Mouse (Mus musculus): ENCODE data around the gene Plac8. TPM values are rescaled to one million over a fixed set of nuclear protein-coding genes. Genes with fewer than 3 reads are reported as not detected.

Plac8 gene
- total RNA-seq (2015; ENCODE audit: low replicate concordance) (276 and 360 TPM in 2 replicates), total RNA-seq (2017; ENCODE audit: low replicate concordance) (160 and 183 TPM in 2 replicates)

GRCm38 (mm10) chr5:100572069-100572468 lies at the start of gene Plac8:
Gene Plac8 (minus strand): TSS chr5:100572245.
- ATAC-seq (replicated peaks; ENCODE audit: low FRiP score, poor library complexity, severe bottlenecking) = no peak

- ATAC-seq (replicated peaks; ENCODE audit: low FRiP score, poor library complexity, severe bottlenecking) = no peak
Measured at GRCm38 (mm10) chr5:100620952-100621351, 48.9 kb upstream of the Plac8 start.

GRCm38 (mm10) chr5:100619586-100620275 lies 47.7 kb upstream of the Plac8 start:
- no peak for ATAC-seq (replicated peaks; ENCODE audit: low FRiP score, poor library complexity, severe bottlenecking)

GRCm38 (mm10) chr5:100613896-100614768 lies 42.1 kb upstream of the Plac8 start:
- ATAC-seq (replicated peaks; ENCODE audit: low FRiP score, poor library complexity, severe bottlenecking) = peak; percentile 10; the same call in 1 of the 2 replicates

- ATAC-seq (replicated peaks; ENCODE audit: low FRiP score, poor library complexity, severe bottlenecking) = no peak
Measured at GRCm38 (mm10) chr5:100607868-100608267, 35.8 kb upstream of the Plac8 start.

- no peak for ATAC-seq (replicated peaks; ENCODE audit: low FRiP score, poor library complexity, severe bottlenecking)
Measured at GRCm38 (mm10) chr5:100607090-100607762, 35.2 kb upstream of the Plac8 start.

- no peak for ATAC-seq (replicated peaks; ENCODE audit: low FRiP score, poor library complexity, severe bottlenecking)
Measured at GRCm38 (mm10) chr5:100605828-100606229, 33.8 kb upstream of the Plac8 start.

GRCm38 (mm10) chr5:100604061-100604460 lies 32.0 kb upstream of the Plac8 start:
- ATAC-seq (replicated peaks; ENCODE audit: low FRiP score, poor library complexity, severe bottlenecking) = no peak

- ATAC-seq (replicated peaks; ENCODE audit: low FRiP score, poor library complexity, severe bottlenecking) = no peak
Measured at GRCm38 (mm10) chr5:100601864-100602263, 29.8 kb upstream of the Plac8 start.

GRCm38 (mm10) chr5:100598961-100599463 lies 27.0 kb upstream of the Plac8 start:
- ATAC-seq (replicated peaks; ENCODE audit: low FRiP score, poor library complexity, severe bottlenecking) = no peak

- ATAC-seq (replicated peaks; ENCODE audit: low FRiP score, poor library complexity, severe bottlenecking) = no peak
Measured at GRCm38 (mm10) chr5:100597886-100598485, 25.9 kb upstream of the Plac8 start.

- no peak for ATAC-seq (replicated peaks; ENCODE audit: low FRiP score, poor library complexity, severe bottlenecking)
Measured at GRCm38 (mm10) chr5:100595999-100596398, 24.0 kb upstream of the Plac8 start.

GRCm38 (mm10) chr5:100594803-100595467 lies 22.9 kb upstream of the Plac8 start:
- ATAC-seq (replicated peaks; ENCODE audit: low FRiP score, poor library complexity, severe bottlenecking) = no peak

- no peak for ATAC-seq (replicated peaks; ENCODE audit: low FRiP score, poor library complexity, severe bottlenecking)
Measured at GRCm38 (mm10) chr5:100590505-100590904, 18.5 kb upstream of the Plac8 start.

GRCm38 (mm10) chr5:100587626-100588025 lies 15.6 kb upstream of the Plac8 start:
- ATAC-seq (replicated peaks; ENCODE audit: low FRiP score, poor library complexity, severe bottlenecking) = no peak

GRCm38 (mm10) chr5:100587136-100587535 lies 15.1 kb upstream of the Plac8 start:
- no peak for ATAC-seq (replicated peaks; ENCODE audit: low FRiP score, poor library complexity, severe bottlenecking)

- ATAC-seq (replicated peaks; ENCODE audit: low FRiP score, poor library complexity, severe bottlenecking) = no peak
Measured at GRCm38 (mm10) chr5:100585657-100586056, 13.6 kb upstream of the Plac8 start.

- no peak for ATAC-seq (replicated peaks; ENCODE audit: low FRiP score, poor library complexity, severe bottlenecking)
Measured at GRCm38 (mm10) chr5:100585206-100585644, 13.2 kb upstream of the Plac8 start.

GRCm38 (mm10) chr5:100583066-100583465 lies 11.0 kb upstream of the Plac8 start:
- ATAC-seq (replicated peaks; ENCODE audit: low FRiP score, poor library complexity, severe bottlenecking) = no peak

Data from erythroid progenitor cell, adult 5-6 weeks (primary cell).